Mouse (Mus musculus): ENCODE measurements around the gene Rinl. TPM values are rescaled to one million over a fixed set of nuclear protein-coding genes. Genes with fewer than 3 reads are reported as not detected.

The Rinl gene
- polyA plus RNA-seq, 1 experiment from 2014 or later: 5.6 TPM

DNA sequence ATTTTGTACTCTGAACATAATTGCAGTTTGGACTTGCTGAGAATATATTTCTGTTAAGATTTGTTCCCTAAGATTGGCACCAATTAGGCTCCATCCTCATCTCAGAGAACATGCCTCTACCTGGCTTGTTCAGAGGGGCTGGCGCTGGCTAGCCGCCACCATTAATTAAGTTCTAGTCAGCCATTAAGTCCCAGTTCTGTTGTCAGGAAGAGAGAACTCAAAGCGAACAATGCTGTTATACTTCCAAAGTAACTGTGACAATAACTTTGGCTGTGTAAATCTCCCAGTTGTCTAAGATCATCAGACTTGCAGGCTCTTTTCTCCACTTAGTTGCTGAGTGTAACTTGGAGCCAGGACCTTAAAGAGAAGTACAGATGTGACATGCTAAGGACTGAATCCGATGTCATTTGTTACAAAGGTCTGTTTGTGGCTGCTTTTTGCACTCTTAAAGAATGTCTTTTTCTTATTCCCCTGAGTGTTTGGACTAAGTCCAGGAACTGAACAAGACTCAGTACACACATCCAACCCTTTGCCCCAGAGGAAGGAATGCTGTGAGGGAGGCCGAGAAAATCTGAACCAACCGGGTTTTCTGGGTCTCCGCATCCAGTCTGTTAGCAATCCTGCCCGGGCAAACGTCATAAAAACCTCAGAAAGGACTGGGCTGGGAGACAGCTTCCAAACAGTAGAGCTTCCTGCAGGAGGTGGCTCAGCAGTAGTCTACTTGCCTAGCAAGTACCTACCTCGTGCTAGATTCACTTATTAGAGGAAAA lies 13.3 kb downstream of the Rinl start:
- H3K4me2 ChIP-seq (replicated peaks; ENCODE audit: low read depth, low read length): peak overlapping the region; percentile 26; the same call in 1 of the 2 replicates
- peak; percentile 21; the same call in 1 of the 2 replicates for ATAC-seq (ENCODE audit: low FRiP score, low TSS enrichment)
- peak overlapping the region; percentile 94 for H3K27ac ChIP-seq (ENCODE audit: low read depth, low read length)
- H3K4me3 ChIP-seq (ENCODE audit: low read length): no peak overlapping the region
- H3K4me1 ChIP-seq (ENCODE audit: control insufficient read depth, insufficient read depth, low read length): peaks cover 27% of the 10 kb centered on the region
- peak overlapping the region; percentile 14; the same call in 1 of the 2 replicates for H3K9ac ChIP-seq (ENCODE audit: low read depth, low read length)
- 16% methylated on average over 10 of the region's 10 CpGs for WGBS
- H3K27me3 ChIP-seq (ENCODE audit: control insufficient read depth, insufficient read depth, low read length): no peaks in the 10 kb centered on the region
- no peaks in the 10 kb centered on the region for H3K9me3 ChIP-seq (ENCODE audit: control insufficient read depth, low read length)
- no peaks in the 10 kb centered on the region for H3K36me3 ChIP-seq (ENCODE audit: control insufficient read depth, insufficient read depth, low read length)

DNA sequence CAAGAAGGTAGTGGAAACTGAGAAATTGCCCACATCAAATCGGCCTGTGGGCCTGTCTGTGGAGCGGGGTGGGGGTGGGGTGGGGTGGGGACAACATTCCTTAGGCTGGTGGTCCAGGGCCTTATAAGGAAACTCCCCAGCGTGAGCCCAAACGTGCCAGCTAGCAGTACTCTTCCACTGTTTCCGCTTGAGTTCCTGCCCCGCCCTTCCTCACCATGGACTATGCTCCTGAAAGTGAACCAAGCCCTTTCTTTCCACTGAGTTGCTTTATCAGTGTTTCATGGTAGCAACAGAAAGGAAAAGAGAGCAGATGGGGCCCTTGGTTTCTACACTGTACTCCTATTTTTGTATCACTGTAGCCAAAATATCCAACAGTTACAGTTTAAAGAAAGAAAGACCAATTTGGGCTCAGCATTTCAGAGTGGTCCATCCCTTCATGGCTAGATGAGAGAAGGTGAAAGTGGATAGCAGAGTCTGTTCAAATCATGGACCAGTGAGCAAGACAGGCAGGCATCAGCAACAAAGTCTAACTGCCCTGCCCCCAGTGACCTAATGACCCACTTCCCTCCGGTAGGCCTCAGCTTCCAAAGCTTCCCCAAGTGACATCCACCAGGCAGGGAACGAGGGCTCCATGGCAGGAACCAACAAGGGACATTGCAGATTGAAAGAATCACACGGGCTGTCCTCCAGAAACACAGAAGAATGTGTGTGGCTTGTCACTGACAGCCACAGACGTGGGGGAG lies 14.2 kb downstream of the Rinl start:
- Histone ChIP-seq H3K4me2 (replicated peaks; ENCODE audit: low read depth, low read length) (peak overlapping the region; percentile 26), H3K9me3 (ENCODE audit: control insufficient read depth, low read length) (no peaks in the 10 kb centered on the region), H3K4me1 (ENCODE audit: control insufficient read depth, insufficient read depth, low read length) (peaks cover 32% of the 10 kb centered on the region), H3K9ac (ENCODE audit: low read depth, low read length) (peak overlapping the region; percentile 31), H3K27ac (ENCODE audit: low read depth, low read length) (peak overlapping the region; percentile 94), H3K36me3 (ENCODE audit: control insufficient read depth, insufficient read depth, low read length) (no peaks in the 10 kb centered on the region), H3K27me3 (ENCODE audit: control insufficient read depth, insufficient read depth, low read length) (no peaks in the 10 kb centered on the region), H3K4me3 (ENCODE audit: low read length) (no peak overlapping the region)
- peak; percentile 74 for ATAC-seq (ENCODE audit: low FRiP score, low TSS enrichment)
- WGBS: 6% methylated on average over 10 of the region's 10 CpGs

DNA sequence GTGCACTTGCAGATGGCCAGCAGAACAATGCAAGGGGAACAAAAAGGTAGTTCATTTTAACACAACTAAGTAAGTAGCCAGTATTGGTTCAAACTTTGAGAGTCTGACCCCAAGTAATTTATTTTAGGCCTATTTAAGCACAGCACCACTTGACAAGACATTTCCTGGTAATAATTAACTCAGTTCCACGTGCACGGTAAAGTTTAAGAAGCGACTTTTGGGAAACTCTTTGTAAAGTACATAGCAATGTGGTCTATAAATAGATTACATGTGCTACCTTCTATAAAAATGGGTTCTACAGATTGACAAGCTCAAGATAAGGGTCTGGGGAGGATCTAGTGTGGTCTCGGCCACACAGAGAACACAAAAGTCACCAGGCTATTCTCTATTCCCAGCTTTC lies 15.0 kb downstream of the Rinl start:
- peaks cover 36% of the 10 kb centered on the region for H3K4me1 ChIP-seq (ENCODE audit: control insufficient read depth, insufficient read depth, low read length)
- peak overlapping the region; percentile 94 for H3K27ac ChIP-seq (ENCODE audit: low read depth, low read length)
- 18% methylated on average over 4 of the region's 4 CpGs for WGBS
- H3K9me3 ChIP-seq (ENCODE audit: control insufficient read depth, low read length): no peaks in the 10 kb centered on the region
- H3K4me2 ChIP-seq (replicated peaks; ENCODE audit: low read depth, low read length): no peak overlapping the region; the same call in 1 of the 2 replicates
- ATAC-seq (ENCODE audit: low FRiP score, low TSS enrichment): no peak
- H3K36me3 ChIP-seq (ENCODE audit: control insufficient read depth, insufficient read depth, low read length): no peaks in the 10 kb centered on the region
- no peaks in the 10 kb centered on the region for H3K27me3 ChIP-seq (ENCODE audit: control insufficient read depth, insufficient read depth, low read length)
- H3K4me3 ChIP-seq (ENCODE audit: low read length): no peak overlapping the region
- no peak overlapping the region for H3K9ac ChIP-seq (ENCODE audit: low read depth, low read length)

DNA sequence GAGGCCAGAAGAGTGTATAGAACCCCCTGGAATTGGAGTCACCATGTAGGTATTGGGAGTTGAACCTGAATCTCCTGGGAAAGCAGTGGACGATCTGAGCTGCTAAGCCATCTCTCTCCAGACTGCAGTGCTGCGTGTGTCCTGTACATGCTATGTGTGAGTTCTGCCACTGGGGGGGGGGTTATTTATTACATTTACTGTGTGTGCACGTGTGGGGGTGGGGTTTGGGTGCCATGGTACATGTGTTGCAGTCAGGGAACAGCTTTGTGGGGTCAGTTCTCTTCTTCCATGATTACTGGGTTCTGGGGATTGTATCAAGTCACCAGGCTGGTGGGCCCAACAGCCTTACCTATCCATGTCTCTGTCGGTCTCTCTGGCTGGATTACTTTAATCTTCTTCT lies 18.1 kb downstream of the Rinl start:
- Histone ChIP-seq H3K9ac (ENCODE audit: low read depth, low read length) (no peak overlapping the region), H3K9me3 (ENCODE audit: control insufficient read depth, low read length) (no peaks in the 10 kb centered on the region)

DNA sequence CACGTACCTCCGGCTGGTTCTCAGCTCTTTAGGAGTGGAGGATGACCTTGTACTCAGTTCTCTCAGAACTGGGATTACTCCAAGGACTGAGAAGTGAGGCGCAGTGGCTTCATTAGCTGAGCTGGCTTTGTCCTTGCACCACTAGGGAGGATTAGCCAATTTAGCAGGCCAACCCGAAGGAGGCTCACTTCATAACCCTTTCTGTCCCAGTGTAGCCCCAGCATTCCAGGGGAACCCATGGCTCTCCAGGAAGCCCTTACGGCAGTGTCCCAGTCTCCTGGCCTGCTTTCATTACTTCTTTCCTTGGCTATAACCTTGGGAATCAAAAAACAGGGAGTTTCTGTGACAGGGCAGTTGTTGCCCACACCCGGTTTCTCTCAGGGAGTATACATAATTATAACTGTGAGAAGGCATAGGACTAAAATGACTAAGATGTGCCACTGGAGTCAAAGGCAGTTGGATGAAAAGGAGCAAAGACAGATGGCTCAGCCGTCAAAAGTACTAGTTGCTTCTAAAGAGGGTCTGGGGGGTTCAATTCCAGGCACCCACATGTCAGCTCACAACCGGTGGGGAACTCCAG lies 19.0 kb downstream of the Rinl start:
- Histone ChIP-seq H3K4me1 (ENCODE audit: control insufficient read depth, insufficient read depth, low read length) (peaks cover 31% of the 10 kb centered on the region), H3K4me2 (replicated peaks; ENCODE audit: low read depth, low read length) (peak overlapping the region; percentile 79), H3K36me3 (ENCODE audit: control insufficient read depth, insufficient read depth, low read length) (peaks cover 10% of the 10 kb centered on the region), H3K9ac (ENCODE audit: low read depth, low read length) (peak overlapping the region; percentile 93; the same call in 1 of the 2 replicates), H3K27ac (ENCODE audit: low read depth, low read length) (peak overlapping the region; percentile 100), H3K4me3 (ENCODE audit: low read length) (peak overlapping the region; percentile 80), H3K9me3 (ENCODE audit: control insufficient read depth, low read length) (no peaks in the 10 kb centered on the region), H3K27me3 (ENCODE audit: control insufficient read depth, insufficient read depth, low read length) (no peaks in the 10 kb centered on the region)
- 41% methylated on average over 7 of the region's 8 CpGs for WGBS
- no peak for ATAC-seq (ENCODE audit: low FRiP score, low TSS enrichment)

More for the DNA sequence above, 18.1 kb downstream of the Rinl start:
- Histone ChIP-seq H3K4me1 (ENCODE audit: control insufficient read depth, insufficient read depth, low read length) (peaks cover 29% of the 10 kb centered on the region), H3K36me3 (ENCODE audit: control insufficient read depth, insufficient read depth, low read length) (peaks cover 2% of the 10 kb centered on the region; the same call in 1 of the 2 replicates), H3K27ac (ENCODE audit: low read depth, low read length) (no peak overlapping the region), H3K27me3 (ENCODE audit: control insufficient read depth, insufficient read depth, low read length) (no peaks in the 10 kb centered on the region), H3K4me3 (ENCODE audit: low read length) (no peak overlapping the region), H3K4me2 (replicated peaks; ENCODE audit: low read depth, low read length) (no peak overlapping the region)
- ATAC-seq (ENCODE audit: low FRiP score, low TSS enrichment): no peak
- 78% methylated on average over 4 of the region's 4 CpGs for WGBS

DNA sequence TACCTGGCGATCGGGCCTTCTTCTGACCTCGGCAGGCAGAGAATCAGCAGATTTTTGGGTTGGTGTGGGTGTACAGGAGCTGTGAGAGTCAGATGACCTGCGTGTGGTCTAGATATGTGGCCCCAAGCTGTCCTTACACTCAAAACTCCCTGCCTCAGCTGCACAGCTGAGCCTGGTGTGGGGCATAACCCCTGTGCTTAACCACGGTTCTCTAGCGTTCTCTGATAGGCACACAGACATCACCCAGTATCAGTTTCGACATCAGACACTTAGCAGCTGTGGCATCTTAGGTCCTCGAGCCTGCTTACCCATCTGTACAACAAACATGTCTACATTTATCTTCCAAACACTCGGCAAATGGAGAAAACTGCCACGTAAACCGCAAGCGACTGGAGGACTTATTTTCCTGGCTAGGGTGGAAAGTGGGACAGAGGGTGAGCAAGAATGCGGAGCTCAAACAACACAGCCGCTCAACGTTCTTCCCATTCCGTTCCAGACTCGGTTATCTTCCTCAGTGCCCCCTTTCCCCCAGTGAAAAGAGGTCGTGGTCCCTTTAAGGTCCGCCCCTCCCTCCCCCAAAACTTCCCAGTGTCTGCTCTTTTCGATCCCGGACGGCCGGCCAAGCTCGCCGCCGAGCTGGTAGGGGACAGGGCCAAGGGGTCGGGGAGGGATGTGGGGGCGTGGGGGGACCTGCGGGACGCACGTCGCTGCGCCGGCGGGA lies 19.6 kb downstream of the Rinl start, which contains the start of gene Hnrnpl:
Gene Hnrnpl, plus strand, starts transcription at position 321 of the 721 bp plus-strand sequence.
- Histone ChIP-seq H3K4me2 (replicated peaks; ENCODE audit: low read depth, low read length) (peak within 1 kb of the TSS; percentile 79), H3K4me3 (ENCODE audit: low read length) (peak within 1 kb of the TSS; percentile 80), H3K9me3 (ENCODE audit: control insufficient read depth, low read length) (no peaks in the 10 kb centered on the region), H3K27me3 (ENCODE audit: control insufficient read depth, insufficient read depth, low read length) (no peaks in the 10 kb centered on the region), H3K36me3 (ENCODE audit: control insufficient read depth, insufficient read depth, low read length) (peaks cover 17% of the 10 kb centered on the region), H3K4me1 (ENCODE audit: control insufficient read depth, insufficient read depth, low read length) (peaks cover 31% of the 10 kb centered on the region), H3K27ac (ENCODE audit: low read depth, low read length) (peak within 1 kb of the TSS; percentile 100), H3K9ac (ENCODE audit: low read depth, low read length) (peak within 1 kb of the TSS; percentile 93)
- 3% methylated on average over 35 of the region's 35 CpGs for WGBS
- peak; percentile 18 for ATAC-seq (ENCODE audit: low FRiP score, low TSS enrichment)

DNA sequence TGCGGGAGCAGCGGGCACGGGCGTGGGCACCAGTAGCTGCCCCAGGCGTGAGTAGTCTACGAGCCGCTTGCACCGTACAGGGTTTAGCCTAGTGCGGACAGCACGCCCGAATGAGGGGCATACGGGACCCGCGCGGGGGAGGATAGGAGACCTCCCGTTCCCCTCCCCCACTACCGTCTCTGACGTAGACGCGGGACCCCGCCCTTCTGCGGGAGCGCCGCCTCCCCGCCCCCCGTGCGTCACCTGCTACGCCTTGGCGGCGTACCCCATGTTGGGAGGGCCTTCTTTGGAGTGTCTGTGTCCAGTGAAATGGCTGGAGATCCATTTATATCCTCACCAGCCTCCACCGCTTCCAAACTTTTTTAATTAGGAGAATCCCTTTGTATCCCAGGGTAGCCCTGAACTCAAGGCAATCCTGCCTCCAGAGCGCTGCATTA lies 20.2 kb downstream of the Rinl start:
- H3K4me2 ChIP-seq (replicated peaks; ENCODE audit: low read depth, low read length): peak overlapping the region; percentile 79
- peak overlapping the region; percentile 80 for H3K4me3 ChIP-seq (ENCODE audit: low read length)
- peak overlapping the region; percentile 100 for H3K27ac ChIP-seq (ENCODE audit: low read depth, low read length)
- H3K9me3 ChIP-seq (ENCODE audit: control insufficient read depth, low read length): no peaks in the 10 kb centered on the region
- peak overlapping the region; percentile 93 for H3K9ac ChIP-seq (ENCODE audit: low read depth, low read length)
- peaks cover 23% of the 10 kb centered on the region for H3K36me3 ChIP-seq (ENCODE audit: control insufficient read depth, insufficient read depth, low read length)
- WGBS: under 1% methylated on average over 30 of the region's 32 CpGs
- peak; percentile 75 for ATAC-seq (ENCODE audit: low FRiP score, low TSS enrichment)
- peaks cover 31% of the 10 kb centered on the region for H3K4me1 ChIP-seq (ENCODE audit: control insufficient read depth, insufficient read depth, low read length)
- H3K27me3 ChIP-seq (ENCODE audit: control insufficient read depth, insufficient read depth, low read length): no peaks in the 10 kb centered on the region

DNA sequence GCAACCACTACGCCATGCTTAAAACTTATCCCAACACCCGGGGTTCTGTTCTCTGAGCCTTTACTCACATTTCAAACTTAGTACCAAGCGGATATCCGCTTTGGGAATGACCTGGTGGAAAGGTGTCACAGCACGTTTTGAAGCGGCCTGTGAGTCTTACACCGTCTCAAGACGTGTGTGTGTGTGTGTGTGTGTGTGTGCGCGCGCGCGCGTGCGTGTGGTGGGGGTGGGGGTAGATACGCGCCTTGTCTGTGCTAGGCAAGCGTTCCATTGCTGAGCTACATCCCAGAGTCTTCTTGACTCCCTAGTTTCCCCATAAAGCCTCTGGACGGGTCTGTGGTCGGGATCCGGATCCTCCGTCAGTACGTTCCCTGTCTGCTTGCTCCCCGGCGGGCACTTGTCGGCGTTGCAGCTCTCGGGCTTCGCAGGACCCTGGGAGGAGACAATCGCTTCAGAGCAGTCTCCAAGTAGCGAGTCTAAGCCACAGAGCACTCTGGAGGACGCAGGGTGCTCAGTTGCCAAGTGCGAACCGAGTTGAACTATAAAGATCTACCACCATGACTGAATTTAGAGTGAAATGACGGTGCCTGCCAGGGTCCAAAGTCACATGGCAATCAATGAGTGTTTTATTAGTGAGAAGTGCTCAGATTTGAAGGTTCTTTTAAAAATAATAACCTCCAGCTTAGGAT lies 20.8 kb downstream of the Rinl start:
- WGBS: under 1% methylated on average over 35 of the region's 35 CpGs
- Histone ChIP-seq H3K4me2 (replicated peaks; ENCODE audit: low read depth, low read length) (peak overlapping the region; percentile 79), H3K27ac (ENCODE audit: low read depth, low read length) (peak overlapping the region; percentile 100), H3K4me1 (ENCODE audit: control insufficient read depth, insufficient read depth, low read length) (peaks cover 32% of the 10 kb centered on the region), H3K27me3 (ENCODE audit: control insufficient read depth, insufficient read depth, low read length) (no peaks in the 10 kb centered on the region), H3K4me3 (ENCODE audit: low read length) (peak overlapping the region; percentile 80), H3K9me3 (ENCODE audit: control insufficient read depth, low read length) (no peaks in the 10 kb centered on the region), H3K9ac (ENCODE audit: low read depth, low read length) (peak overlapping the region; percentile 93), H3K36me3 (ENCODE audit: control insufficient read depth, insufficient read depth, low read length) (peaks cover 28% of the 10 kb centered on the region)
- ATAC-seq (ENCODE audit: low FRiP score, low TSS enrichment): peak; percentile 9
